Mouse (Mus musculus): ENCODE results near the gene Gm20388. TPM values are rescaled to one million over a fixed set of nuclear protein-coding genes. Genes with fewer than 3 reads are reported as not detected.
A peak's percentile ranks its signal among the peaks of the same experiment; 100 is the strongest.

The Gm20388 gene
- polyA plus RNA-seq, 2 experiments, result 8.5 TPM; not detected in 1

- peak overlapping the region; percentile 40 for H3K9ac ChIP-seq (replicated peaks)
- H3K36me3 ChIP-seq (replicated peaks; ENCODE audit: control insufficient read depth, insufficient read depth, low read depth), result no peaks in the 10 kb centered on the region
- H3K27ac ChIP-seq, result peak overlapping the region; percentile 69
- TF ChIP-seq EP300 (IDR thresholded peaks at IDR 0.05; ENCODE audit: low read depth) (peak; percentile 82), CTCF (IDR thresholded peaks at IDR 0.05; ENCODE audit: low read depth) (no peak)
- peak overlapping the region; percentile 59 for H3K4me2 ChIP-seq (ENCODE audit: low read depth)
- H3K9me3 ChIP-seq (ENCODE audit: control insufficient read depth, low read length), result no peaks in the 10 kb centered on the region
- peak; percentile 59 to 67 (median 63) for DNase-seq (ENCODE audit: low read depth in 3 of 3, low spot score in 3 of 3)
- 12% methylated on average over 15 of the region's 15 CpGs for WGBS (ENCODE audit: insufficient replicate concordance)
- peaks cover 22 to 40% of the 10 kb centered on the region in 2 experiments for H3K4me1 ChIP-seq (replicated peaks; ENCODE audit: control insufficient read depth in 2 of 2, insufficient read depth in 2 of 2, low read length in 1 of 2)
- ATAC-seq (ENCODE audit: insufficient read depth), result peak; percentile 90
- peak overlapping the region in 1 of 2 experiments; percentile 22; a peak in 1 of 4 replicates for H3K4me3 ChIP-seq (ENCODE audit: insufficient read depth in 1 of 2, low read depth in 2 of 2, low read length in 2 of 2)
- H3K27me3 ChIP-seq (ENCODE audit: control insufficient read depth, insufficient read depth, low read length), result no peaks in the 10 kb centered on the region
Measured at GRCm38 (mm10) chr8:123797928-123798327, 3887.3 kb downstream of the Gm20388 start.

DNA sequence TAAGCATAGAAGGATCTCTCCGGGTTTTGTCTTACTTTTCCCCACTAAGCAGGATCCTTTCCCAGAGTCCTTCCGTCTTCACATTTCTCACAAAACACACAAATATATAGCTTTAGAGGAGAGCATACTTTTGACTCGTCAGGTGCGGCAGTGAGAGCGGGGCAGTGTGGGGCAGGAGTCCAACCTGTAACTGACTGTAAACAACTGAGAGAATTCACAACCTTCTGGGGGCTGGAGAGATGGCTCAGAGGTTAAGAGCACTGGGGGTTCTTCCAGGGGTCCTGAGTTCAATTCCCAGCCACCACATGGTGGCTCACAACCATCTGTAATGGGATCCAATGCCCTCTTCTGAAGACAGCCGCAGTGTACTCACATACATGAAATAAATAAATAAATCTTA is 3888.8 kb downstream of the Gm20388 start:
- ATAC-seq (ENCODE audit: insufficient read depth) (no peak), DNase-seq (ENCODE audit: low read depth in 3 of 3, low spot score in 3 of 3) (no peak)
- no peak overlapping the region for H3K9ac ChIP-seq (replicated peaks)
- WGBS (ENCODE audit: insufficient replicate concordance), result 73% methylated on average over 6 of the region's 6 CpGs
- H3K36me3 ChIP-seq (replicated peaks; ENCODE audit: control insufficient read depth, insufficient read depth, low read depth), result no peaks in the 10 kb centered on the region
- no peak overlapping the region for H3K27ac ChIP-seq
- no peak overlapping the region for H3K4me3 ChIP-seq (ENCODE audit: insufficient read depth in 1 of 2, low read depth in 2 of 2, low read length in 2 of 2)
- no peak for TF ChIP-seq EP300 (IDR thresholded peaks at IDR 0.05; ENCODE audit: low read depth)
- H3K27me3 ChIP-seq (ENCODE audit: control insufficient read depth, insufficient read depth, low read length), result no peaks in the 10 kb centered on the region
- H3K4me2 ChIP-seq (ENCODE audit: low read depth), result no peak overlapping the region
- H3K4me1 ChIP-seq (replicated peaks; ENCODE audit: control insufficient read depth in 2 of 2, insufficient read depth in 2 of 2, low read length in 1 of 2), result peaks cover 22 to 38% of the 10 kb centered on the region in 2 experiments
- no peaks in the 10 kb centered on the region for H3K9me3 ChIP-seq (ENCODE audit: control insufficient read depth, low read length)

DNA sequence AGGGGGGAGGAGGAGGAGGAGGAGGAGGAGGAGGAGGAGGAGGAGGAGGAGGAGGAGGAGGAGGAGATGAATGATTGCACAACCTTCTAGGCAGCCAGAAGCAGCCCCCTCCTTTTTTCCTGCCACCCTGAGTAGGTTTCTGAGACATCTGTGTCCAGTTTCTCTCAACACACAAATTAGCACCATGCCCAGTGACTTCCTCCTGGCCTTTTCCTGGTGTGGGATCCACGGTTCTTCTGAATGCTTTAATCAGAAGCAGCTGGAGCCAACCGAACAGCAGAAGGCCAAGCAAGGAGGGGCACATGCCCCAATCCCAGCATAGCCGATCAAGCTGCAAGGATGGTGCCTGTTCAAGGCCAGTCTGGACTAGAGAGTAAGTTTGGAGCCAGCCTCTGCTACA is 3889.2 kb downstream of the Gm20388 start:
- peaks cover 22 to 38% of the 10 kb centered on the region in 2 experiments for H3K4me1 ChIP-seq (replicated peaks; ENCODE audit: control insufficient read depth in 2 of 2, insufficient read depth in 2 of 2, low read length in 1 of 2)
- TF ChIP-seq EP300 (IDR thresholded peaks at IDR 0.05; ENCODE audit: low read depth) (no peak), CTCF (IDR thresholded peaks at IDR 0.05; ENCODE audit: low read depth) (no peak)
- no peak for DNase-seq (ENCODE audit: low read depth in 3 of 3, low spot score in 3 of 3)
- no peaks in the 10 kb centered on the region for H3K36me3 ChIP-seq (replicated peaks; ENCODE audit: control insufficient read depth, insufficient read depth, low read depth)
- 33% methylated on average over 3 of the region's 3 CpGs for WGBS (ENCODE audit: insufficient replicate concordance)
- no peak overlapping the region for H3K9ac ChIP-seq (replicated peaks)
- H3K27me3 ChIP-seq (ENCODE audit: control insufficient read depth, insufficient read depth, low read length), result no peaks in the 10 kb centered on the region
- no peaks in the 10 kb centered on the region for H3K9me3 ChIP-seq (ENCODE audit: control insufficient read depth, low read length)
- no peak overlapping the region for H3K4me2 ChIP-seq (ENCODE audit: low read depth)
- no peak for ATAC-seq (ENCODE audit: insufficient read depth)
- H3K4me3 ChIP-seq (ENCODE audit: insufficient read depth in 1 of 2, low read depth in 2 of 2, low read length in 2 of 2), result no peak overlapping the region
- H3K27ac ChIP-seq, result no peak overlapping the region

- Histone ChIP-seq H3K27ac (no peak overlapping the region), H3K4me3 (ENCODE audit: insufficient read depth in 1 of 2, low read depth in 2 of 2, low read length in 2 of 2) (no peak overlapping the region)
- 86% methylated on average over 7 of the region's 7 CpGs for WGBS (ENCODE audit: insufficient replicate concordance)
Measured at GRCm38 (mm10) chr8:123800867-123801266, 3890.2 kb downstream of the Gm20388 start.

GRCm38 (mm10) chr8:123801538-123801937 is 3890.9 kb downstream of the Gm20388 start:
- H3K4me1 ChIP-seq (replicated peaks; ENCODE audit: control insufficient read depth in 2 of 2, insufficient read depth in 2 of 2, low read length in 1 of 2), result peaks cover 19 to 40% of the 10 kb centered on the region in 2 experiments

More at GRCm38 (mm10) chr8:123800867-123801266, 3890.2 kb downstream of the Gm20388 start:
- TF ChIP-seq EP300 (IDR thresholded peaks at IDR 0.05; ENCODE audit: low read depth), result no peak
- peak; percentile 45 for TF ChIP-seq CTCF (IDR thresholded peaks at IDR 0.05; ENCODE audit: low read depth)
- no peaks in the 10 kb centered on the region for H3K27me3 ChIP-seq (ENCODE audit: control insufficient read depth, insufficient read depth, low read length)
- no peaks in the 10 kb centered on the region for H3K9me3 ChIP-seq (ENCODE audit: control insufficient read depth, low read length)
- peaks cover 22 to 43% of the 10 kb centered on the region in 2 experiments for H3K4me1 ChIP-seq (replicated peaks; ENCODE audit: control insufficient read depth in 2 of 2, insufficient read depth in 2 of 2, low read length in 1 of 2)
- no peaks in the 10 kb centered on the region for H3K36me3 ChIP-seq (replicated peaks; ENCODE audit: control insufficient read depth, insufficient read depth, low read depth)
- H3K9ac ChIP-seq (replicated peaks), result no peak overlapping the region
- no peak overlapping the region for H3K4me2 ChIP-seq (ENCODE audit: low read depth)
- ATAC-seq (ENCODE audit: insufficient read depth) (no peak), DNase-seq (ENCODE audit: low read depth in 3 of 3, low spot score in 3 of 3) (no peak)

More at GRCm38 (mm10) chr8:123801538-123801937, 3890.9 kb downstream of the Gm20388 start:
- Histone ChIP-seq H3K36me3 (replicated peaks; ENCODE audit: control insufficient read depth, insufficient read depth, low read depth) (no peaks in the 10 kb centered on the region), H3K4me3 (ENCODE audit: insufficient read depth in 1 of 2, low read depth in 2 of 2, low read length in 2 of 2) (no peak overlapping the region), H3K9me3 (ENCODE audit: control insufficient read depth, low read length) (no peaks in the 10 kb centered on the region), H3K27me3 (ENCODE audit: control insufficient read depth, insufficient read depth, low read length) (no peaks in the 10 kb centered on the region), H3K4me2 (ENCODE audit: low read depth) (no peak overlapping the region), H3K9ac (replicated peaks) (no peak overlapping the region), H3K27ac (no peak overlapping the region)
- TF ChIP-seq CTCF (IDR thresholded peaks at IDR 0.05; ENCODE audit: low read depth), result no peak
- no peak for TF ChIP-seq EP300 (IDR thresholded peaks at IDR 0.05; ENCODE audit: low read depth)
- WGBS (ENCODE audit: insufficient replicate concordance), result 69% methylated on average over 2 of the region's 2 CpGs
- ATAC-seq (ENCODE audit: insufficient read depth) (no peak), DNase-seq (ENCODE audit: low read depth in 3 of 3, low spot score in 3 of 3) (no peak)

Data from liver, embryonic 14.5 days (tissue).